Mouse (Mus musculus) left cerebral cortex, postnatal 4 days (tissue): ENCODE results near the gene D930020B18Rik. TPM values are rescaled to one million over a fixed set of nuclear protein-coding genes. Genes with fewer than 3 reads are reported as not detected.

Experiments
- DNase-seq: peaks from one replicate; pipeline ENCODE4 v3.0.0-alpha.2; 2022
- intact Hi-C: fragments of 180-260 bp; cut with DNase I; formaldehyde crosslinking; loops from one replicate; pipeline ENCODE4 v1.15.1; 2025
- total RNA-seq, 2 experiments: library from RNA; stranded (reverse); gene quantifications; 2 replicates each; pipeline ENCODE4 v1.2.3; 2021

The D930020B18Rik gene
- total RNA-seq, 2 experiments from 2014 or later: 0.32 to 0.93 TPM

- DNase-seq: peak; percentile 36
- intact Hi-C loops: loop anchor here (5.0 kb wide), 1 partner anchor 351 kb away; no protein-coding TSS in a partner anchor
These were observed 60.2 kb downstream of the D930020B18Rik start for GRCm38 (mm10) chr10:121701296-121702248.

GRCm38 (mm10) chr10:121703619-121704018 lies 62.2 kb downstream of the D930020B18Rik start:
- DNase-seq: peak; percentile 17
- intact Hi-C loops: loop anchor here (5.0 kb wide), 1 partner anchor 349 kb away; no protein-coding TSS in a partner anchor

GRCm38 (mm10) chr10:121704871-121705270 lies 63.5 kb downstream of the D930020B18Rik start:
- intact Hi-C loops: loop anchor here (5.0 kb wide), 1 partner anchor 347 kb away; no protein-coding TSS in a partner anchor
- DNase-seq: no peak

- DNase-seq: no peak
- intact Hi-C loops: no loop called here
These were observed 64.2 kb downstream of the D930020B18Rik start for GRCm38 (mm10) chr10:121705399-121706163.

- no peak for DNase-seq
- intact Hi-C loops: no loop called here
These were observed 75.5 kb downstream of the D930020B18Rik start for GRCm38 (mm10) chr10:121716862-121717261.

GRCm38 (mm10) chr10:121718896-121719585 lies 77.7 kb downstream of the D930020B18Rik start:
- intact Hi-C loops: no loop called here
- no peak for DNase-seq

- no peak for DNase-seq
- intact Hi-C loops: no loop called here
These were observed 79.3 kb downstream of the D930020B18Rik start for GRCm38 (mm10) chr10:121720701-121721100.

GRCm38 (mm10) chr10:121726505-121726904 lies 85.1 kb downstream of the D930020B18Rik start:
- no peak for DNase-seq
- intact Hi-C loops: no loop called here

- intact Hi-C loops: no loop called here
- DNase-seq: no peak
These were observed 85.8 kb downstream of the D930020B18Rik start for GRCm38 (mm10) chr10:121727151-121727550.

GRCm38 (mm10) chr10:121728226-121728625 lies 86.8 kb downstream of the D930020B18Rik start:
- no peak for DNase-seq
- intact Hi-C loops: no loop called here

- no peak for DNase-seq
- intact Hi-C loops: no loop called here
These were observed 89.8 kb downstream of the D930020B18Rik start for GRCm38 (mm10) chr10:121731048-121731725.

GRCm38 (mm10) chr10:121732542-121732941 lies 91.2 kb downstream of the D930020B18Rik start:
- DNase-seq: no peak
- intact Hi-C loops: no loop called here

- intact Hi-C loops: no loop called here
- DNase-seq: no peak
These were observed 95.9 kb downstream of the D930020B18Rik start for GRCm38 (mm10) chr10:121737256-121737655.

- intact Hi-C loops: no loop called here
- peak; percentile 87 for DNase-seq
These were observed 98.4 kb downstream of the D930020B18Rik start, which contains the start of gene BC048403 for GRCm38 (mm10) chr10:121739548-121740505. Gene BC048403, plus strand, starts transcription at chr10:121739937.

- intact Hi-C loops: no loop called here
- DNase-seq: no peak
These were observed 100.9 kb downstream of the D930020B18Rik start for GRCm38 (mm10) chr10:121742336-121742735.
